Mouse (Mus musculus): ENCODE measurements around the gene Nagk.

DNA sequence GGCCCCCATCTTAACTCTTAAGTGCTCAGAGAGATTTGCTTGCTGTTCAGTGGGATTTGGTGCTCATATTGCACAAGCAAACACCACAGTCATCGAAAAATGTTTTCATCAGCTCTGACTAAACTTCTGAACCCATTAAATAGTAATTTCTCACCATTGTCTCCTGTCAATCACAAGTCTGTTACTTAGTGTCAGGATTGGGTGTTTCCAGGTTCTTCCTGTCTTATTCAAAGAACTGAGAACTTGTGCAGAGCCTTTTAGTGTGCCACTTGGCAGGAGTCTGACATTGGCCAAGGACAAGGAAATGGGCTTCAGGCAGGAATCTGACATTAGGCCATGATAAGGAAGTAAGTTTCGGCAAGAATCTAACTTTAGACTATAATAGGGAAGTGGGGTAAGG is 43.3 kb downstream of the Nagk start:
- TF ChIP-seq CTCF (conservative IDR thresholded peaks at IDR 0.05; ENCODE audit: low read length) (no peak), POU5F1 (IDR thresholded peaks at IDR 0.05; ENCODE audit: borderline replicate concordance, low read length) (no peak)
